Mouse (Mus musculus): ENCODE data around the gene Maneal.

Maneal gene

DNA sequence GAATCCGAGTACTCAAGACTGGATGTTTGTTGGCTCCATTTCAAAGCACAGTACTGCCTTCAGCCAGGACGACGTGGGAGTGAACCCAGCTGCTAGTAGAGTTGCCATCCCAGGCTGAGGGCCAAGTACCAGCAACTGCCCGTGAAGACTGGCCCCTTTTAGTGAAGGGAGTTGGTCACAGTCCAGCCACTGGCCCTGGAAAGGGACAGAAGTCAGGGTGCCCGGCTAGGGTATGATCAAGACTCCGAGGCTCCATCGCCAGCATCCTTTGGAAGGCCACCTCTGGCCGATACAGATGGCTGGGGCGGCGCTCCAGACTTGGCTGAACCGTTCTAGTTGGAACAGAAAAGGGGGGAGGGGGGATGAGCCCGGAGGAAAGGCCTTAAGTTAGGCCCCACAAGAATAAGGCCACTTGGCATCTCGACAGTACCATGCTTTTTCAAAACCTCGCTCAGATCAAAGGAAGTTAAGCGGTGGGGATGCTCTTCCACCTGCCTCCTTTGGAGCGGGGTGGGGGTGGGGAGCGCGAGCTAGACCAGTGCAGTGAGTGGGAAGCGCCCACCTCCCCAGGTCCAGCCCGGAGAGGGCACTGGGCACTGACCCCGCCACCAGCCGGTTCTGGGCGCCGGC is 12.2 kb downstream of the Maneal start:
- peak; percentile 82 for DNase-seq (ENCODE audit: low spot score)

DNA sequence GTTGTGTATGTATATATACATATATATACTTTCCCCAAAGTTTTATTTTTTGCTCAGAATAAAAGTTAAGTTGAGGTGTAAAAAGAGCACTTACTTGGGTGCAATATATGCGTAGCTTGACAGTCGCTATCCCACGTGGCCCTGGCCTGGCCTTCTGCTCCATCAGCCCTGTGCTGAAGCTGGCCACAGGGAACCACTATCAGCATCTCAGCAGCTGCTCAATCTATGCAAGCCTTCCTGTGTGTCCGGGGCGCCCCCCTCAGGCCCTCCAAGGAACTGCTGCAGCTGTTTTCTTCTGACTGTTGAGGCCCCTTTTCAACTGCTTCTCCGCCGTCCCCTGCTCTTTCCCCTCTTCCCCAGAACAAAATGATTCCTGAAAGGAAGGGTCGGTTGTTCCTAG is 14.4 kb downstream of the Maneal start:
- DNase-seq (ENCODE audit: low spot score) = peak; percentile 91

DNA sequence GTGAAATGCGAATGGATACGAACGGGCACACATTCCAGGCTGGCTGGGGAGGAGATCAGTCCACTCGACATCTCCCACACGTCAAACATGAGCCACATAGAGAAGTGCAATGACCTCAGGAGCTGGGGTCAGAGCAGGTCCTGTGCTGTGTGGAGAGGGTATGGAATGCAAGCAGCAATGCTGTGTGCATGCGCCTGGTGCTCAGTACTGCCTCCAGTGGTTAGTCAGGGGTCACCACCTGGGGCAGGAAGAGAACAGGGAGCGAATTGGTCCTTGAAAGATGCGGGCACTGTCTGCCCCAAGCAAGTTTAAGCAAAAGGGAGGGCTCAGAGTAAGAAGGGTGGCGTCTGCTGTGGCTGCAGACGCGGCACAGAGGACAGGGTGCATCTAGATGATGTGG is 18.5 kb downstream of the Maneal start:
- DNase-seq (ENCODE audit: low spot score) = peak; percentile 73

DNA sequence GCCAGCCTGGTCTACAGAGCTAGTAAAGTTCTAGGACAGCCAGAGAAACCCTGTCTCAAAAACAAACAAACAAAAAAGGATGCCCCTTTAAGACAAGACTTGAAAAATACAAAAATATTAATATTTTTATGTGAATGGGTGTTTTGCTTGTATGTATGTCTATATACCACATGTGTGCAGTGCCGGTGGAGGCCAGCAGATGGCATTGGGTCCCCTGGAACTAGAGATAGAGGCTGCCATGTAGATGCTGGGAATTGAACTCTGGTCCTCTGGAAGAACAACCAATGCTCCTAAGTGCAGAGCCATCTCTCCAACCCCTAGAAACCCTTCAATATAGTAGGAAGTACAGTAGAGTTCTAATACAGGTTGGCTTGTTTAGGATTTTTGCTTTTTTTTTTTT is 21.0 kb downstream of the Maneal start:
- no peak for DNase-seq (ENCODE audit: low spot score)

DNA sequence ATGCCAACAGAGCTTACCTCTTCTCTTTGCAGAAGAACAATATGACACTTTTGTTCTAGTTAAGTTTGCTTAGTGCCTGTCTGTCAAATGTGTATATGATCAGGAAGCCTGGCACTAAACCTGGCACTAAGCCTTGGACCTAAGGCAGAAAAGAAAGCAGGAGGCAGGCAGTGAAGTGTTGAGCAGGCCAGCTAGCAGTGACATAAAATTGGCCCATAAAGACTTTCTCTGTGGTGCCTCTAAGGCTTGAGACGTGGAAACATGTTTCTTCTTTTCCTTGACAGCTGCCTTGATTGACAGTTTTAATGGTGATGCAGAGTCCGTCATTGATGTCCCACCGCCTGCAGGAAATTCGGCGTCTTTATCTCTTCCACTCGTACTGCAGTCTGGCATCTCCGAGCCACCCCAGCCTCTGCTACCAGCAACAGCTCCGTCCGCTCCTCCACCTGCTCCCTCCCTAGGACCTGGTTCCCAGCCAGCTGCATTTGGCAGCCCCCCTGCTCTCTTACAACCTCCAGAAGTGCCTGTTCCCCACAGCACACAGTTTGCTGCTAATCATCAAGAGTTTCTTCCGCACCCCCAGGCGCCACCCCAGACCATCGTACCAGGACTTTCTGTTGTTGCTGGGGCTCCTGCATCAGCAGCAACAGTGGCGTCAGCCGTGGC is 23.8 kb downstream of the Maneal start:
- DNase-seq (ENCODE audit: low spot score) = no peak

DNA sequence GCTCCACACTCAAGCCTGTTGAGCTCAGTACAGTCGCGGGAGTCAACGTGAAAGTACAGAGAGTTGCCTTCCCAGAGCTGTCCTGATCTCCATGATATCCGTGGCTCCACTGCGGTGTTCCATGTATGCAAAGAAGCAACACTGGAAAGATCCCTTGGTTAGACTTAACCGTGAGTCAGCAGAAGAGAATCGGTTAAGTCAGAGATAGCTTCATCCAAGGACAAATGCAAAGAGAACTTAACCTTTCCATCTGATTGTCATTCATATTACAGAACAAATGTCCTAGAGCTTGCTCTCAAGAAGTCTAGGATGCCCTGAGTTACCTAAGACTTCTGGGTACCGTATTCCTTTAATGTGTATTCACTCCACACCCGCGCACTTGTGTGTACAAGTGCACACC is 29.2 kb downstream of the Maneal start:
- DNase-seq (ENCODE audit: low spot score) = no peak

DNA sequence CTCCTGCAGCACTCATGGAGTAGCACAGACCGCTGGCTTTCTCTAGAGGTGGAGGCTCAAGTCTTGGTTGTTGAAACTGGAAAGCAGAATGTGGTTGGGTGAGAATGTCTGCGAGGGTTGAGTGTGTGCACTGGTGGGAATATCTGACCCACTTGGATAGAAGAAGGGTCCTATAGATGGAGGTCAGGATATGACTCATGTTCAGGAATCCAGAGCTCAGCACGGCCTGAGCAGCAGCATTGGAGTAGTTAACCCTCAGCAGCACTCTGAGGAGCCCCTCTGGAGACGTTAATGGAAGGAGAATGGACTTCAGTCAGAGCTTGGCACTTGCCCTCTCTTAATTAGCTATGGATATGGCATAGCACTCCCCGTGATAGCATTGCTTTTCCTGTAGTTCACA is 32.3 kb downstream of the Maneal start:
- DNase-seq (ENCODE audit: low spot score) = no peak

DNA sequence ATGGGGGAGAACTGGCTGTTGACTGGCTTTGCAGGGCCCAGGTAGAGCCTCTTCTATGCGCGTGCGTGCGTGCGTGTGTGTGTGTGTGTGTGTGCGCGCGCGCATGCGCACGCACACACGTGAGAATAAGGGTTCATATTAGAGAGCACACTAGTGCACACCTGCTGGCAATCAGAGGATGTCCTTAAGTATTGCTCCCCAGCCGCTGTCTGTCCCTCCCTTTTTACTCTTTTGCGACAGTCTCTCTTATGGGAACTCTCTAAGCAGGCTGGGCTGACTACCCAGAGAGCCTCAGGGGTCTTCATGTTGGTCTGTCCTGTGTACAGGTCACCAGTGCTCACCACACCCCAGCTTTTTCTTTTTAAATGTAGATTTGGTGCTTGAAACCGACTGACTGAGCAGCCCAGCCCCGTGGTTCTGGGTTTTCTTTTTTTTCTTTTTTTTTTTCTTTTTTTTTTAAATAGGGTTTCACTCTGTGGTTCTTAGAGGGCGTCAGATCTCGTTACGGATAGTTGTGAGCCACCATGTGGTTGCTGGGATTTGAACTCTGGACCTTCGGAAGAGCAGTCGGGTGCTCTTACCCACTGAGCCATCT is 36.5 kb downstream of the Maneal start:
- DNase-seq (ENCODE audit: low spot score) = no peak

DNA sequence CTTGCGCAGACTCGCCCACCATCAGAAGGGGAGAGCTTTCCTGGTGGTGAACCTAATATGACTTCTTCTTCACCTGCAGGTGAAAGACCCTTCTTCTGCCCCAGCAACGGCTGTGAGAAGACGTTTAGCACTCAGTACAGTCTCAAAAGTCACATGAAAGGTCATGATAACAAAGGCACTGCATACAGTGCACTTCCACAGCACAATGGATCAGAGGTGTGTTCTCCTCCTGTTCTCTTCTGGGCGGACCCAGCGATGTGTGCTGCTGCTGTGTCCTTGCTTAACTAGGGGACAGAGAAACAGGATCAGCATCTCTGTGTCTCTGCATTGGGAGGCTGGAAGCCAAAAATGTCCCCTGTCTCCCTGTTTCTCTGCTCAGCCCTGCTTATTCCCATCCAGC is 37.0 kb downstream of the Maneal start:
- no peak for DNase-seq (ENCODE audit: low spot score)

DNA sequence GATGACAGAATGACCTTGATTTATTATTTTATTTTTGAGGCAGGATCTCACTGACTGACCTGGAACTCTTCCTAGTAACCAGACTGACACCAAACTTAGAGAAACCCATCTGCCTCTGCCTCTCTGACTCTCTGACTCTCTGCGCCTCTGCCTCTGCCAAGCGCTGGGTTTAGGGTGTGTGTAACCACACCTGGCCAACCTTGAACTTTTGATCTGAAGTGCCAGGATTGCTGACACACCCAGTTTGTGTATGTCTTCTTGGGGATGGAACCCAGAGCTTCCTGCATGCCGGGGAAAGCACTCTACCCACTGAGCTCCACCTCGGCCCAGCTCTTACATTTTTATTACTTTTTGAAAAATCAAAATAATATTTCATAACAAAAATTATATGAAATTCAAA is 43.1 kb downstream of the Maneal start:
- no peak for DNase-seq (ENCODE audit: low spot score)

DNA sequence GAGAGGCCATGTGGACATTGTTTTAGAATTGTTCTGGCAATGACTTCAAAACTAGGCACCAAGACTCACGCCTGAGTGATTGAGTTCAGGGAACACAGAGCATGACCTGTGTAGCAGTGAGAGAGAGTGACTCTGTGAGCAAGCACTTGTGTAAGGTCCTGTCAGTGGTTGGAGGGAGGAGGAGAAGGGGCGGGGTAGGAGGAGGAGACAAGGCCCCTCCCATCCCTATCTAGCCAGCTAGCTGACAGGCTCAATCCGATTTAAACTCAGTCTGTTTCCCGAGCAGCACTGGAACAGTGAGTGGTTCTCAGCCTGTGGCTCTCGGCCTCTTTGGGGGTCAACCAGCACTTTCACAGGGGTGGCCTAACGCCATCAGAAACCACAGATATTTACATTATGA is 44.2 kb downstream of the Maneal start:
- no peak for DNase-seq (ENCODE audit: low spot score)

DNA sequence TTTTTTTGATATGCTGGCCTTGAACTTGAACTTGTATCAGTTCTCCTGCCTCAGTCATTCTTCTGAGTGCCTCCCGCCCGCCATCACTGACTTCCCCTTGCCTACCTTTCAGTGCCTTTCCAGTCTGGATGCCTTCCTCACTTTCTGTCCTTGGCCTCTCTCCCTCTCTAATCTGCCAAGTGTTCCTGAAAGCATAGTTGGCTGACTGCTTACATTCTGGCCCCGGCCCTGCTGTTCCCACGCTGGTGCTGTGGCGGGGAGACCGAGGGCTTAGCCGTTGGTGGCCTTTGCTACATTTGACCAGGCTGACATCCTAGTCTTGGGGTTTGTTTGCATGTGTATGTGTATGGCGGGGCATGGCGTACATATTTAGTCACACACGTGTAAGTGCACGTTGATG is 46.1 kb downstream of the Maneal start:
- DNase-seq (ENCODE audit: low spot score) = no peak

DNA sequence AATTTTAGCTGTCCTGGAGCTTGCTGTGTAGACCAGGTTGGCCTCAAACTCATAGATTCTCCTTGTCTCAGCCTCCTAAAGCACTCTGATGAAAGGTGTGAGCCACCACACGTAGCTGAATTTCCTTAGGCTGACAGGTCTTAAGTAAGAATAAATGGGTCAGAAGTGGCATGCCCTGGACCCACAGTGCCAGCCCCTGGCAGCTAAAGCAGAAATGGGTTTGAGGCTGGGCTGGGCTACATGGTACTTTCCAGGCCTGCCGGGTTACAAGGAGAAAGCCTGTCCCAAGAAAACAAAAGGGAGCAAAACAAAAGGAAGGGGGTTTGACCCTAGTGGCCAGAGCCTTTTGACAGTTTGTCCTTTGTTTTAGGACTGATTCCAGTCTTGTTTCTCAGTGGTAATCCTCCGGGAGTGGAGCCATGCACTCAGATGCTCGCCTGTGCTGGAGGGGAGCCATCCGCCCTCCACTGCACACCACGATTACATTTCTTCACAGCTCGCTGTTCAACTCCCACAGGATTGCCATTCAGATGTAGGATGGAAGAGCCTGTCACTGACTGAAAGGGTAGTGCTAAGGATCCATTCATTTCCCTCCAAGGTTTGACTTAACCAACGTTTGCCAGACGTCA is 50.5 kb downstream of the Maneal start:
- no peak for DNase-seq (ENCODE audit: low spot score)

DNA sequence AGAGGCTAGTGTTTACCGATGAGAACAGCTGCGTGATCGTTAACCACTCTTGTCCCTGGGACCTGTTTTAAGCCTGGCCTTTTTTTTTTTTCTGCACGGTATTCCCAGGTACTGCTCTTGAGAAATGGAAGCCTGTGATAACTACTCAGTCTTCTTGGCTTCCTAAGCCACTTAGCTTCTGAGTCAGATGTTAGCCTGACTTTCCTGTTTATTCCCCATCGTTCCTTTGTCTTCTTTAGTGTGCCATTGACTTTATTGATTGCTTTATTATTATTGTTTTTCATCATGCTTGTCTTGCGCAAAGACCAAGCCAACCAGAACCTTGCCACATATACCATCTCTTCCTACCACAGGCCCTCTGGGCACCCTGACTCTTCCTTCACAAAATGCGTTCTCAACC is 51.9 kb downstream of the Maneal start:
- DNase-seq (ENCODE audit: low spot score) = no peak

DNA sequence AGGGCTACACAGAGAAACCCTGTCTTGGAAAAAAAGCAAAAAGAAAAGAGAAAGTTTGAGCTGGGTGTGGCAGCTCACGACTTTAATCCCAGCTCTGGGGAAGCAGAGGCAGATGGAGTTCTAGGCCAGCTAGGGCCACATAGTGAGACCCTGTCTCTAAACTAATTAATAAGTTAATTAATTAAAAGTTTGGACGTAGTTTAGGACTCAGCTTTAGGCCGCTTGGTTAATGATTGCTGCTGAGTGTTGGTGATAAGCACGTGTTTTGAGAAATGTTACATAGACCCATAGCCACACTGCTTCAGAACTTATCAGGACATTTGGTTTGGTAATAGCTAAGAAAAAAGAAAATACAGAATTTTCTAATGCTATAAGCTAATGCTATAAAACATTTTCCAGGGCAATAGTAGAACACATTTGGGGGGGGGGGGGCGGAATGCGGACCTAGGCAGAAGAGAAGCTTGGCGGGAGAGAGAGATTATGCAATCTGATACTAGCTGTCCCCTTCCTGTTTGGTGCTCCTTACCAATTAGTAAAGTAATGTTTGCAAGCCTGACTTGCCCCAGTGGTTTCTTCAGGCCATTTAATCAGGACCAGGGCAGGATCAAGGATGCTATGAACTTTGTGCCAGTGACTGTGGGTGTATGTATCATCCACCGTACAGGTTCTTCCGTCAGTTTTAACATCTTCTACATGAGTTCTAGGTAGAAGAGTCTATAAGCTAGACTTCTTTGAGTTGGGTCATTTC is 52.7 kb downstream of the Maneal start:
- no peak for DNase-seq (ENCODE audit: low spot score)

DNA sequence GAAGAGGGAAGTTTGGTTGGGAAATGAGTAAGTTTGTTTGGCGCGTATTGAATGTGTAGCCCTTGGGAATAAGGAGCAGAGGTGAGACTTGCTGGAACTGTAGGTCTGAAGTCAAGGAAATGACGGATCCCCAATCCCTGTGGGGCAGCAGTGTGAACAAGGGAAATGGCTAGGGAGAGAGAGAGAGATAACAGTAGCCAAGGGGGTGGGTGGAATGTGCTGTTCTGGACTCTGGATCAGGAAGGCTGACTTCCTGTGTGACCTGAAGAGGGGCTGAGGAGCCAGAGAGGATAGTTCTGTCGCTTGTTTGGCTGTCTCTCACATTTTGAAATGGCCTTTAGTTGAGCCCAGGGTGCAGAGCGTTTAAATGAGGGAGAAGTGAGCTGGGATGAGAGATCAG is 53.5 kb downstream of the Maneal start:
- no peak for DNase-seq (ENCODE audit: low spot score)

All from testis, postnatal 10 days (tissue).